Mouse (Mus musculus) B cell, adult 2 months (primary cell): ENCODE results near the gene Pbrm1.

Experiments
- DNase-seq, 2 experiments: peaks; one replicate each; pipeline ENCODE4 v3.0.0; 2022

The Pbrm1 gene

GRCm38 (mm10) chr14:31168425-31168824 lies 149.5 kb downstream of the Pbrm1 start, which contains the start of gene Stab1:
Stab1 (minus strand) TSS chr14:31168641.
- no peak for DNase-seq

- DNase-seq = peak; percentile 14 to 19
Observed at GRCm38 (mm10) chr14:31169508-31169907, 150.6 kb downstream of the Pbrm1 start.

GRCm38 (mm10) chr14:31170963-31171362 lies 152.0 kb downstream of the Pbrm1 start:
- DNase-seq = no peak
